Mouse (Mus musculus) effector memory CD4-positive, alpha-beta T cell, adult 7 months (primary cell): ENCODE data around the gene Ciita. TPM values are rescaled to one million over a fixed set of nuclear protein-coding genes. Genes with fewer than 3 reads are reported as not detected.

ENCODE experiments used
- polyA plus RNA-seq: library from polyadenylated mRNA; unstranded; fragments of 100-300 nt; shearing (Covaris generic); gene quantifications from one replicate; pipeline ENCODE4 v1.2.1, GENCODE M21; 2017

The Ciita gene
- 0.46 TPM for polyA plus RNA-seq

DNA sequence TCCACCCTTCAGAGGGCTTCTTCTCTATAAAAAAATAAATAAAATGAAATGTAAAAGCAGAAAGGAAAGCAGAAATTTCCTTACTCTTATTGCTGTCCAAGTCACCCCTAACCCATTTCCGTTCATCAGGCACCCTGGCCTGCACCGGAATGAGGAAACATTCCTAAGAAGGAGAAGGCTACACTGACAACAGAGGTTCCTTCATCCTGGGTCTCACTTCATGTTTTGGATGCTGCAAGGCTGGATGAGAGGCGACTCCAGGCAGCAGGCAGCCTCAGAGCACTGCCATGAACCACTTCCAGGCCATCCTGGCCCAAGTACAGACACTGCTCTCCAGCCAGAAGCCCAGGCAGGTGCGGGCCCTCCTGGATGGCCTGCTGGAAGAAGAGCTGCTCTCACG is at the start of gene Ciita:
Gene Ciita, plus strand, starts transcription at position 203 of the 400 bp plus-strand sequence.

DNA sequence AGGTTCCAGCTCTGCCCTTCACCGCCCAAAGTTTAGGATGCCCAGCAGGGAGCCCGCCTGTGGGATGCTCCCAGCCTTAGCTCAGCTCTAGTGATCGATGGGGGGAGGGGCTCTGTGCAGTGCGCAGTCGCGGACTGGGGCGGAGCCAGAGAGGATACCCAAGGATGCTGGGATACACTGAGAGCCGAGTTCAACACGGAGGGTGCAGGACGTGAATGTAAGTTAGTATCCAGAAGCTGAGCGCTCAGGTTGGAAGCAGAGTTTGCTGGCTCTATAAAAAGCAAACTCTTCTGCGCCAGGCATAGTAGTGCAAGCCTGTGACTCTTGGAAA is 32.6 kb upstream of the Ciita start, which contains the start of gene Tvp23a:
Gene Tvp23a, minus strand, starts transcription at position 99 of the 331 bp plus-strand sequence.

GRCm38 (mm10) chr16:10542698-10543365 is 63.0 kb downstream of the Ciita start, which contains the start of gene Dexi:
TSS of gene Dexi (minus strand) at chr16:10543054.

GRCm38 (mm10) chr16:10544995-10545622 is 65.2 kb downstream of the Ciita start, which contains the start of gene Clec16a:
TSS of gene Clec16a (plus strand) at chr16:10545339.

Other genes starting within 250 kb of the Ciita start
- gene Emp2, start 166.1 kb upstream of the Ciita start, polyA plus RNA-seq = not detected
- not detected for gene Tekt5, start 84.6 kb upstream of the Ciita start, polyA plus RNA-seq
- 71.6 TPM for gene Nubp1, start 68.1 kb upstream of the Ciita start, polyA plus RNA-seq
- 4.1 TPM for gene Tvp23a, start 32.7 kb upstream of the Ciita start, polyA plus RNA-seq
- 13.1 TPM for gene Dexi, start 63.0 kb downstream of the Ciita start, polyA plus RNA-seq
- 15.5 TPM for gene Clec16a, start 65.3 kb downstream of the Ciita start, polyA plus RNA-seq